Mouse (Mus musculus): ENCODE measurements around the gene Snai3. TPM values are rescaled to one million over a fixed set of nuclear protein-coding genes. Genes with fewer than 3 reads are reported as not detected.

The Snai3 gene
- polyA plus RNA-seq, 1 experiment from 2014 or later: 0.23 TPM

- H3K36me3 ChIP-seq (ENCODE audit: control insufficient read depth, insufficient read depth, low read length): no peaks in the 10 kb centered on the region
- H3K9ac ChIP-seq (ENCODE audit: low read depth, low read length): no peak overlapping the region
- no peak for ATAC-seq (replicated peaks; ENCODE audit: low FRiP score)
- H3K4me1 ChIP-seq (replicated peaks; ENCODE audit: control insufficient read depth, insufficient read depth, low read length): no peaks in the 10 kb centered on the region
- no peak for DNase-seq (ENCODE audit: low spot score)
- H3K27me3 ChIP-seq (replicated peaks; ENCODE audit: control insufficient read depth, insufficient read depth, low read length): no peaks in the 10 kb centered on the region
- no peak overlapping the region for H3K27ac ChIP-seq (ENCODE audit: low read depth, low read length)
- no peak overlapping the region for H3K4me3 ChIP-seq (ENCODE audit: low read depth, low read length)
- H3K9me3 ChIP-seq (ENCODE audit: control insufficient read depth, low read length): no peaks in the 10 kb centered on the region
- WGBS: 64% methylated on average over 7 of the region's 7 CpGs
- H3K4me2 ChIP-seq: no peak overlapping the region
Measured at GRCm38 (mm10) chr8:122451161-122451703, 9.3 kb downstream of the Snai3 start.

GRCm38 (mm10) chr8:122445203-122445602 is 15.3 kb downstream of the Snai3 start:
- H3K4me2 ChIP-seq: peak overlapping the region; percentile 90
- H3K27me3 ChIP-seq (replicated peaks; ENCODE audit: control insufficient read depth, insufficient read depth, low read length): no peaks in the 10 kb centered on the region
- H3K4me3 ChIP-seq (ENCODE audit: low read depth, low read length): no peak overlapping the region
- H3K9me3 ChIP-seq (ENCODE audit: control insufficient read depth, low read length): no peaks in the 10 kb centered on the region
- 63% methylated on average over 3 of the region's 3 CpGs for WGBS
- peaks cover 14% of the 10 kb centered on the region for H3K4me1 ChIP-seq (replicated peaks; ENCODE audit: control insufficient read depth, insufficient read depth, low read length)
- ATAC-seq (replicated peaks; ENCODE audit: low FRiP score) (no peak), DNase-seq (ENCODE audit: low spot score) (no peak)
- H3K36me3 ChIP-seq (ENCODE audit: control insufficient read depth, insufficient read depth, low read length): no peaks in the 10 kb centered on the region
- H3K27ac ChIP-seq (ENCODE audit: low read depth, low read length): no peak overlapping the region
- H3K9ac ChIP-seq (ENCODE audit: low read depth, low read length): no peak overlapping the region

GRCm38 (mm10) chr8:122444058-122444748 is 16.3 kb downstream of the Snai3 start:
- peak overlapping the region; percentile 76 for H3K9ac ChIP-seq (ENCODE audit: low read depth, low read length)
- ATAC-seq (replicated peaks; ENCODE audit: low FRiP score) (no peak), DNase-seq (ENCODE audit: low spot score) (no peak)
- peak overlapping the region; percentile 58 for H3K4me3 ChIP-seq (ENCODE audit: low read depth, low read length)
- 0 out of 2 replicates have a peak, but pooled peaks cover 3% of the 10 kb centered on the region for H3K36me3 ChIP-seq (ENCODE audit: control insufficient read depth, insufficient read depth, low read length)
- H3K9me3 ChIP-seq (ENCODE audit: control insufficient read depth, low read length): no peaks in the 10 kb centered on the region
- H3K4me1 ChIP-seq (replicated peaks; ENCODE audit: control insufficient read depth, insufficient read depth, low read length): peaks cover 14% of the 10 kb centered on the region
- H3K27me3 ChIP-seq (replicated peaks; ENCODE audit: control insufficient read depth, insufficient read depth, low read length): no peaks in the 10 kb centered on the region
- 32% methylated on average over 19 of the region's 19 CpGs for WGBS
- H3K4me2 ChIP-seq: peak overlapping the region; percentile 90
- peak overlapping the region; percentile 85 for H3K27ac ChIP-seq (ENCODE audit: low read depth, low read length)

- peak within 1 kb of the TSS; percentile 76 for H3K9ac ChIP-seq (ENCODE audit: low read depth, low read length)
- no peaks in the 10 kb centered on the region for H3K27me3 ChIP-seq (replicated peaks; ENCODE audit: control insufficient read depth, insufficient read depth, low read length)
Measured at GRCm38 (mm10) chr8:122443262-122444006, 17.1 kb downstream of the Snai3 start, which contains the start of gene Mvd. Gene Mvd, minus strand, starts transcription at chr8:122443422.

GRCm38 (mm10) chr8:122442781-122443180 is 17.8 kb downstream of the Snai3 start:
- peaks cover 19% of the 10 kb centered on the region for H3K4me1 ChIP-seq (replicated peaks; ENCODE audit: control insufficient read depth, insufficient read depth, low read length)
- 2% methylated on average over 12 of the region's 12 CpGs for WGBS
- H3K36me3 ChIP-seq (ENCODE audit: control insufficient read depth, insufficient read depth, low read length): 0 out of 2 replicates have a peak, but pooled peaks cover 7% of the 10 kb centered on the region
- ATAC-seq (replicated peaks; ENCODE audit: low FRiP score) (no peak; the same call in 1 of the 2 replicates), DNase-seq (ENCODE audit: low spot score) (no peak)
- no peaks in the 10 kb centered on the region for H3K9me3 ChIP-seq (ENCODE audit: control insufficient read depth, low read length)
- peak overlapping the region; percentile 67 for H3K9ac ChIP-seq (ENCODE audit: low read depth, low read length)
- peak overlapping the region; percentile 90 for H3K4me2 ChIP-seq
- H3K27ac ChIP-seq (ENCODE audit: low read depth, low read length): peak overlapping the region; percentile 16; the same call in 1 of the 2 replicates
- H3K4me3 ChIP-seq (ENCODE audit: low read depth, low read length): peak overlapping the region; percentile 58
- no peaks in the 10 kb centered on the region for H3K27me3 ChIP-seq (replicated peaks; ENCODE audit: control insufficient read depth, insufficient read depth, low read length)

More at GRCm38 (mm10) chr8:122443262-122444006, 17.1 kb downstream of the Snai3 start, which contains the start of gene Mvd:
- Histone ChIP-seq H3K9me3 (ENCODE audit: control insufficient read depth, low read length) (no peaks in the 10 kb centered on the region), H3K4me2 (peak within 1 kb of the TSS; percentile 90), H3K36me3 (ENCODE audit: control insufficient read depth, insufficient read depth, low read length) (0 out of 2 replicates have a peak, but pooled peaks cover 3% of the 10 kb centered on the region), H3K4me1 (replicated peaks; ENCODE audit: control insufficient read depth, insufficient read depth, low read length) (peaks cover 14% of the 10 kb centered on the region), H3K4me3 (ENCODE audit: low read depth, low read length) (peak within 1 kb of the TSS; percentile 58), H3K27ac (ENCODE audit: low read depth, low read length) (peak within 1 kb of the TSS; percentile 85)
- under 1% methylated on average over 47 of the region's 47 CpGs for WGBS
- DNase-seq (ENCODE audit: low spot score) (peak; percentile 98), ATAC-seq (replicated peaks; ENCODE audit: low FRiP score) (peak; percentile 99)

- DNase-seq (ENCODE audit: low spot score) (no peak), ATAC-seq (replicated peaks; ENCODE audit: low FRiP score) (no peak)
- Histone ChIP-seq H3K4me1 (replicated peaks; ENCODE audit: control insufficient read depth, insufficient read depth, low read length) (peaks cover 21% of the 10 kb centered on the region), H3K4me3 (ENCODE audit: low read depth, low read length) (peak overlapping the region; percentile 58), H3K27me3 (replicated peaks; ENCODE audit: control insufficient read depth, insufficient read depth, low read length) (no peaks in the 10 kb centered on the region), H3K9me3 (ENCODE audit: control insufficient read depth, low read length) (no peaks in the 10 kb centered on the region), H3K4me2 (peak overlapping the region; percentile 90), H3K9ac (ENCODE audit: low read depth, low read length) (peak overlapping the region; percentile 67), H3K36me3 (ENCODE audit: control insufficient read depth, insufficient read depth, low read length) (0 out of 2 replicates have a peak, but pooled peaks cover 7% of the 10 kb centered on the region), H3K27ac (ENCODE audit: low read depth, low read length) (no peak overlapping the region)
- 45% methylated on average over 7 of the region's 7 CpGs for WGBS
Measured at GRCm38 (mm10) chr8:122442356-122442755, 18.2 kb downstream of the Snai3 start.

- DNase-seq (ENCODE audit: low spot score): no peak
- 95% methylated on average over 1 of the region's 1 CpGs for WGBS
- no peak for ATAC-seq (replicated peaks; ENCODE audit: low FRiP score)
- Histone ChIP-seq H3K27ac (ENCODE audit: low read depth, low read length) (no peak overlapping the region), H3K4me2 (no peak overlapping the region), H3K4me1 (replicated peaks; ENCODE audit: control insufficient read depth, insufficient read depth, low read length) (peaks cover 23% of the 10 kb centered on the region), H3K9ac (ENCODE audit: low read depth, low read length) (no peak overlapping the region), H3K27me3 (replicated peaks; ENCODE audit: control insufficient read depth, insufficient read depth, low read length) (no peaks in the 10 kb centered on the region), H3K4me3 (ENCODE audit: low read depth, low read length) (no peak overlapping the region), H3K9me3 (ENCODE audit: control insufficient read depth, low read length) (no peaks in the 10 kb centered on the region), H3K36me3 (ENCODE audit: control insufficient read depth, insufficient read depth, low read length) (peaks cover 15% of the 10 kb centered on the region; the same call in 1 of the 2 replicates)
Measured at GRCm38 (mm10) chr8:122441326-122441725, 19.2 kb downstream of the Snai3 start.

- Histone ChIP-seq H3K36me3 (ENCODE audit: control insufficient read depth, insufficient read depth, low read length) (peaks cover 21% of the 10 kb centered on the region; the same call in 1 of the 2 replicates), H3K27me3 (replicated peaks; ENCODE audit: control insufficient read depth, insufficient read depth, low read length) (no peaks in the 10 kb centered on the region), H3K9me3 (ENCODE audit: control insufficient read depth, low read length) (no peaks in the 10 kb centered on the region), H3K27ac (ENCODE audit: low read depth, low read length) (no peak overlapping the region), H3K4me3 (ENCODE audit: low read depth, low read length) (no peak overlapping the region), H3K4me2 (no peak overlapping the region), H3K9ac (ENCODE audit: low read depth, low read length) (no peak overlapping the region), H3K4me1 (replicated peaks; ENCODE audit: control insufficient read depth, insufficient read depth, low read length) (peaks cover 21% of the 10 kb centered on the region)
- 93% methylated on average over 16 of the region's 16 CpGs for WGBS
- DNase-seq (ENCODE audit: low spot score): no peak
- ATAC-seq (replicated peaks; ENCODE audit: low FRiP score): no peak
Measured at GRCm38 (mm10) chr8:122439336-122439735, 21.2 kb downstream of the Snai3 start.

Data from liver, embryonic 11.5 days (tissue).